Mouse (Mus musculus) midbrain, embryonic 16.5 days (tissue): ENCODE measurements at regions not wholly inside any gene's neighbourhood (a gene's known extent, or its start where the extent isn't known, plus 50 kb on each side); places are given as distances from the start of the nearest gene placed in this dataset.
A peak's percentile ranks its signal among the peaks of the same experiment; 100 is the strongest.

Experiments used
- ATAC-seq: fragments of 200-750 bp; cut with Nextera tagmentation; 2 replicates; pipeline ENCODE4 v1.8.0; 2017; ENCODE audit warnings: moderate TSS enrichment
- H3K27ac ChIP-seq: fragments of 300-500 bp; sonication (generic); 2 replicates; pipeline ENCODE4 v1.5.1; 2014; ENCODE audit warnings: mild to moderate bottlenecking, low read length, mixed read lengths
- H3K27me3 ChIP-seq: fragments of 300-500 bp; sonication (generic); 2 replicates; pipeline ENCODE4 v1.6.1; 2014; ENCODE audit warnings: low read depth, low read length, mixed read lengths; ENCODE audit not compliant: control insufficient read depth, insufficient read depth
- H3K36me3 ChIP-seq: fragments of 300-500 bp; sonication (generic); 2 replicates; pipeline ENCODE4 v1.6.1; 2014; ENCODE audit warnings: mild to moderate bottlenecking, low read length, moderate library complexity, mixed read lengths; ENCODE audit not compliant: control insufficient read depth, insufficient read depth
- H3K4me1 ChIP-seq: fragments of 300-500 bp; sonication (generic); 2 replicates; pipeline ENCODE4 v1.6.1; 2014; ENCODE audit warnings: mild to moderate bottlenecking, low read length, mixed read lengths; ENCODE audit not compliant: control insufficient read depth, insufficient read depth
- H3K4me2 ChIP-seq: fragments of 300-500 bp; sonication (generic); 2 replicates; pipeline ENCODE4 v1.6.1; 2014; ENCODE audit warnings: mild to moderate bottlenecking, low read length, mixed read lengths
- H3K4me3 ChIP-seq: fragments of 300-500 bp; sonication (generic); 2 replicates; pipeline ENCODE4 v1.5.1; 2014; ENCODE audit warnings: low read depth, mild to moderate bottlenecking, low read length, moderate library complexity, mixed read lengths
- H3K9ac ChIP-seq: fragments of 300-500 bp; sonication (generic); 2 replicates; pipeline ENCODE4 v1.6.1; 2014; ENCODE audit warnings: low read depth, low read length, mixed read lengths
- H3K9me3 ChIP-seq: fragments of 300-500 bp; sonication (generic); replicated peaks from 2 replicates; pipeline ENCODE4 v1.6.1; 2014; ENCODE audit warnings: mild to moderate bottlenecking, low read length, mixed read lengths; ENCODE audit not compliant: control insufficient read depth, poor library complexity, severe bottlenecking
- WGBS: fragments of 180-500 bp; shearing (Covaris S2); extraction: QIAGEN DNeasy Blood & Tissue Kit; methylation state at CpG from one replicate; pipeline ENCODE4 v1.1.7; 2014; 5-methylcytosine and 5-hydroxymethylcytosine counted together

DNA sequence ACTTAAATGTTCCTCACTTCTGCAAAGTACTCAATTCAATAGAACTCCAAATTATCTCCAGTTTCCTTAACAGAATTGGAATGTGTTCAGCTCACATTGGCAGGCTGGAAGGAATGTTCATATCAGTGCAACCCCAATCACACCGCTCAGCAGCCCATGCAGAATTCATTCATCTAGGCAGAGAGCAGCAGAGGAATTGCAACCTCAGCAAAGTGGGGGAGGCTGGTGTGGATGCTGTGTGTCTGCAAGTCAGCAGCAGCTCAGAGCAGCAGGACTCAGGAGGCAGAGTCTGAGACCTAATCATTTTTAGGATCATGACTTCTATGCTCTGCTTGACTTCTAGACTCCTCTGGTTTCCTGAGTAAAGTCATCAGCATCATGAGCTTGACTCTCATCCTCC lies 100.7 kb upstream of the Chrna7 start:
- H3K9me3 ChIP-seq = no peaks in the 10 kb centered on the region
- H3K4me3 ChIP-seq = no peak overlapping the region
- no peaks in the 10 kb centered on the region for H3K27me3 ChIP-seq
- 90% methylated on average over 1 of the region's 1 CpGs for WGBS
- no peaks in the 10 kb centered on the region for H3K36me3 ChIP-seq
- ATAC-seq = no peak
- H3K4me2 ChIP-seq = no peak overlapping the region
- H3K27ac ChIP-seq = no peak overlapping the region
- no peaks in the 10 kb centered on the region for H3K4me1 ChIP-seq
- H3K9ac ChIP-seq = no peak overlapping the region

DNA sequence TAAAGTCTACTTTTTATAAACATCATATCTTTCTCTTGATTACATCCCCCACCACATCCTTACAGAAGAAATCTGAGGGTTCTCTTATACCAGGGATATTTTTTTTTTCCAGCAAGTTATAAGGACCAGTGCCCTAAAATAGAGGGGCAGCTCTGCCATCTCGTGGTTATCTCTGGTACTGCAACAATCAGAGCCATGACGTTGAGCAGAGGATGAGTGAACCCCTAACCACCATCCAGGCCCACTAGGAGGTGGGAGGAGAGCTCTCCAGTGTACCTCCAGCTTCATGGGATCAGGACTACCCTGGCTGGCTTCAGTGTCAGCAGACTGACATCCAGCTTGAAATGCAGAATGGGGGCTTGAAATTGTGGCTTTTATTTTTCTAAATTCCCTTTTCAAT lies 107.2 kb upstream of the Chrna7 start:
- WGBS = 0% methylated on average over 2 of the region's 2 CpGs
- ATAC-seq = peak; percentile 61

DNA sequence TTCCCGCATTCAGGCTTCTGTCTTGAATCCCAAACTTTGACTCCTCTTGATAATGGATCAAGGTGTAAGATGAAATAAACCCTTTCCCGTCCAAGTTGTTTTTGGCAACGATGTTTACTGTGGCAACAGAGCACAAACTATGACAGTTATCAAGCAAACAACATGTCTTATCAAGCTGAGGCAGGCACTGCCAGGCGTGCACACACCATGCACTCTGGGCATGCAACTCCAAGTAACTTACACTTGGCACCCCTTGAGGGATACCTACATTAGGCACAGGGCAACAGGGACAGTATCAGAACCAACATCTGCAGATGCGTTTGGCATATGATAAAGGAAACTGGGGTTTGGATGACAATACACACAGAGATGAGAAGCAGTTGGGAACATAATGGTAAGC lies 108.8 kb upstream of the Chrna7 start:
- H3K9me3 ChIP-seq = no peaks in the 10 kb centered on the region
- no peak overlapping the region for H3K4me2 ChIP-seq
- H3K4me1 ChIP-seq = 0 out of 2 replicates have a peak, but pooled peaks cover 2% of the 10 kb centered on the region
- H3K27me3 ChIP-seq = no peaks in the 10 kb centered on the region
- H3K9ac ChIP-seq = no peak overlapping the region
- H3K4me3 ChIP-seq = no peak overlapping the region
- H3K36me3 ChIP-seq = no peaks in the 10 kb centered on the region
- ATAC-seq = no peak
- 81% methylated on average over 5 of the region's 5 CpGs for WGBS
- no peak overlapping the region for H3K27ac ChIP-seq

More for the DNA sequence above, 107.2 kb upstream of the Chrna7 start:
- Histone ChIP-seq H3K4me2 (no peak overlapping the region), H3K36me3 (no peaks in the 10 kb centered on the region), H3K27me3 (no peaks in the 10 kb centered on the region), H3K27ac (no peak overlapping the region), H3K4me3 (no peak overlapping the region), H3K9me3 (no peaks in the 10 kb centered on the region), H3K4me1 (0 out of 2 replicates have a peak, but pooled peaks cover 2% of the 10 kb centered on the region), H3K9ac (no peak overlapping the region)

DNA sequence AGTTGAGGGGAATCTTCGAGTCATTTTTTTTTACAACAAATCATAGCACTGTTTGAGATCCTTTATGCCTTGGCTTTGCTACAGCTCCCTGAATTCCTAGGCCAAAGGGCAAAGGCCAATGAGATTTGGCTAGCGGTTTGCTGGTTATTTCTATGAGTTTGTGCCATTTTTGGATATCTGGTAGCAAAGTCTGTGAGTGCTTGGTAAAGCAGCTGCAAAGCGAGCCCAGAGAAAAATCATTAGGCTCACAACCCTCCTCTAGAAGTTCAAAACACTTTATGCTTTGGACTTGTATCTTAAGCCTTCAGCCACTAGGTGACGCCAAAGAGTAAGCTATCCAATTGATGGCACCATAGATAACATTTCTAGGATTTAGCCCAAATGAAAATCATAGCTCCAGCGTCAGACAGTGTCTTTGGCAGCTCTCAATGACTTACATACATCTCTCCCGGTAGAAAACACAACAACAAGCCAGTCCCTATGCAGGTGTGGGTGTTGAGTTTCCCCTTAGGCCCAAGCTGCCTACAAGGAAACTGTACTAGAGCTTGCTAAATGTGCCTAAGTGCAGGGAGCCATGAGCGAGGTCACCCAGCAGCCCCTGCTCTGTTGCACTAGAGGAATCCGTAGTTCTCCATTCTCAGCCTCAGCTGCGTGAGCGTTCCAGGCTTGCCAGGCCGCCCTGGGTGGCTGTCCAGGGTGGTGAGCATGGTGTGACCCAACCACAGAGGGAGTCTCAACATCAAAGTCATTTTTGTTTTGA lies 109.8 kb upstream of the Chrna7 start:
- H3K4me2 ChIP-seq = no peak overlapping the region
- ATAC-seq = peak; percentile 61
- H3K4me3 ChIP-seq = no peak overlapping the region
- no peaks in the 10 kb centered on the region for H3K27me3 ChIP-seq
- H3K36me3 ChIP-seq = no peaks in the 10 kb centered on the region
- 31% methylated on average over 11 of the region's 11 CpGs for WGBS
- no peak overlapping the region for H3K27ac ChIP-seq
- H3K4me1 ChIP-seq = 0 out of 2 replicates have a peak, but pooled peaks cover 2% of the 10 kb centered on the region
- no peaks in the 10 kb centered on the region for H3K9me3 ChIP-seq
- no peak overlapping the region for H3K9ac ChIP-seq

DNA sequence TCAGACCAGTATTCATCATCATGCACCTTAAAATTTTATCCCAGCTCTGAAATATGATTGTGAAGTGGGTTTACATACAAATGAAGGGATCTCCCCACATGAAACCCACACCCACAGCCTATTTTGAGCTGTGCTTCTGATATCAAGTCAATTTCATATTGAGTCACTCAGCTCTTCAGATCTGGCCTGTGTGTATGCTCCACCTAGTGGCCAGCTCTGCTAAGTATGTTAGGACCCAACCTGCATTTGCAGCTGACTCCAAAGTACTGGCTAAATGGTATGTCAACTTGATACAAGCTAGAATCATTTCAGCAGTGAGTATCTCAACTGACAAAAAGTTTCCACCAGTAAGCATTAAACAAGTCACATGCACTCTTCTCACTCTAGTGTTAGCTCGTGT lies 109.4 kb upstream of the Otud7a start:
- no peaks in the 10 kb centered on the region for H3K36me3 ChIP-seq
- H3K27me3 ChIP-seq = no peaks in the 10 kb centered on the region
- ATAC-seq = 0 out of 2 replicates have a peak, but pooled peaks have one; percentile 68
- no peak overlapping the region for H3K9ac ChIP-seq
- 38% methylated on average over 1 of the region's 1 CpGs for WGBS
- H3K27ac ChIP-seq = no peak overlapping the region
- H3K9me3 ChIP-seq = no peaks in the 10 kb centered on the region
- H3K4me1 ChIP-seq = no peaks in the 10 kb centered on the region
- no peak overlapping the region for H3K4me3 ChIP-seq
- H3K4me2 ChIP-seq = no peak overlapping the region

DNA sequence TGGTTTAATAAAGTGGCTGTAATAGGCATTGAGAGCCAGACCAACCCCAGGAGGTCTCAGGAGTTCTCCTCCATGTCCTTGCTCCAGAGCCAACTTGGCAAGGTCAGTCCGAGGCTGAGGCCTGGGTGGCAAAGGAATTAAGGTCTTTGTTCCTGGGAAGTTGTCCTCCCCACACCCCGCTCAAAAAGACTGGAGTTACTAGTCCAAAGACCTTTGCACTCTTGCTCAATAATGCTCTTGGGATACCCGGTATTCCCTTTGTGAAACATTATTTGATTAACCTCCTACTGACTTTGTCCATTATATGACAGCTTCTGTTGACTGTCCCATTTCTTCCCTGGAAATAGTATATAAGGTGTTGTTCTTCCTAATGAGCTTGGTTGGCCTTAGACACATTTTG lies 108.5 kb upstream of the Otud7a start:
- H3K9me3 ChIP-seq = no peaks in the 10 kb centered on the region
- H3K36me3 ChIP-seq = no peaks in the 10 kb centered on the region
- no peak overlapping the region for H3K9ac ChIP-seq
- no peak for ATAC-seq
- H3K4me1 ChIP-seq = no peaks in the 10 kb centered on the region
- no peak overlapping the region for H3K27ac ChIP-seq
- H3K27me3 ChIP-seq = no peaks in the 10 kb centered on the region
- H3K4me2 ChIP-seq = no peak overlapping the region
- no peak overlapping the region for H3K4me3 ChIP-seq
- 69% methylated on average over 3 of the region's 3 CpGs for WGBS

DNA sequence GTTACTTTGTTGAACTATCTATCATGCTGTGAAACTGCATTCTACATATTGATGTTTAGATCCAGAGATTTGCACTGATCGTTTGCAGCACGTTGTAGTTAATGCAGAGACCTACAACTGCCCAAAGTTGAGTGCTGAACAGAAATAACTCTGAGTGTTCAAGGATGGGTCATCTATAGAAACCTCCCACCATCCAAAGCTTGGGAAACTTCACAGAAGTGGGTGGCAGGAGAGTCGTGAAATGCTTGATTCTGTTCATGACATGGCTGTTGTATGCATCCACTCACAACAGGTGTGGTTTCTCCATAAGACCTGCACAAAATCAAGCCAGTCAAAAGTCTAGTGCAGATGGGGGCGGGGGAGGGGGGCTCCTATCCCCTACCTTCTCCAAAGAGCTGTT lies 102.8 kb upstream of the Otud7a start:
- H3K36me3 ChIP-seq = no peaks in the 10 kb centered on the region
- 77% methylated on average over 4 of the region's 4 CpGs for WGBS
- no peaks in the 10 kb centered on the region for H3K27me3 ChIP-seq
- no peak for ATAC-seq
- H3K4me2 ChIP-seq = no peak overlapping the region
- H3K4me3 ChIP-seq = no peak overlapping the region
- no peaks in the 10 kb centered on the region for H3K4me1 ChIP-seq
- no peak overlapping the region for H3K27ac ChIP-seq
- no peaks in the 10 kb centered on the region for H3K9me3 ChIP-seq
- no peak overlapping the region for H3K9ac ChIP-seq

DNA sequence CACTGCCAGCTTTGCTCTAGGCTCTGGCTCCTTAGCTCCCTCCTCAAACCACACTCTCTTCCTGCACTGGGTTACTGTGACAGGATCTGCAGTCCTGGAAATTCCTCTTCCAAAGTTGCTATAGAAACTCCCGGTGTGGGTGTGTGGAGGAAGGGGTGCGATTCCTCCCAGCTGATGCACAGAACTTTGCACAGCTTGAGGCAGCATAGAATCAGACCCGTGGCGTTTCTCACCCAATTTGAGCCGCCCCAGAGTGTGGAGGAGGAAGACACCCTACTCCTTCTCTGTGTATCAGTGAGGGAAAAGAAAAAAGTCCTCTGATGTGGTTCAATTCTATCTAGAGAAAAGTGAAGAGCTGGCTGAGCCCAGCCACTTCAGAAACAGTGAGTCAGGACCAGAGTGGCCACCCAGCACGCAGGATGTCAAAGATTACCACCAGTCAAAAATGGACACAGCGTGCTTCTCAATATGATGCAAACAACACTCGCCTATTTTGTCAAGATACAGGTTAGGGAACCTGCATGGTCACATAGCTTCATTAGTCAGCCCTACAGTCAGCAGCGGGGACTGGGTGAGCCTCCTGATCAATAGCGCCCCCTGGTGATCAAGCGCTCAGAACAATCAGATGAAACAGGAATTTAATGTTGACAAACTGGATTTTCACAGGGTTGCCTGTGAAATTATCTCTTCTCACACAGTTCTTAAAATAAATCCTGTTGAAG lies 98.7 kb upstream of the Otud7a start:
- no peak overlapping the region for H3K9ac ChIP-seq
- WGBS = 30% methylated on average over 11 of the region's 11 CpGs
- no peak overlapping the region for H3K4me2 ChIP-seq
- no peaks in the 10 kb centered on the region for H3K4me1 ChIP-seq
- H3K9me3 ChIP-seq = no peaks in the 10 kb centered on the region
- H3K4me3 ChIP-seq = no peak overlapping the region
- peak; percentile 60; the same call in 1 of the 2 replicates for ATAC-seq
- no peaks in the 10 kb centered on the region for H3K27me3 ChIP-seq
- H3K27ac ChIP-seq = no peak overlapping the region
- H3K36me3 ChIP-seq = no peaks in the 10 kb centered on the region

DNA sequence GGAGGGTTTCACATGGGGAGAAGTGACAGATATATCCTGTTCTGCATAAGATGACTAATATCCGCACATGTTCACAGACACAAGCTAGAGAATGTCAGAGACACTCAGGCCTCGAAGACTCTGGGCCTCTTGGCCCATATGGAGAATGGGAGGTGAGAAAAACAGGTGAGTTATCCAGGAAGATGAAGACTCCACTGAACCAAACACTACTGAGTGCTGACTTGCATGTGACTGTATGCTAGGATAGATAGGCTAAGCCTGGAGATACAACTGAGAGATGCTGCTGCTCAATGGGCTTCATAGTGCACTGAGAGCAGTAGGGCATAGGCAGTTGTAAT lies 98.2 kb upstream of the Otud7a start:
- no peak overlapping the region for H3K9ac ChIP-seq
- no peaks in the 10 kb centered on the region for H3K36me3 ChIP-seq
- no peaks in the 10 kb centered on the region for H3K4me1 ChIP-seq
- no peak overlapping the region for H3K27ac ChIP-seq
- H3K4me2 ChIP-seq = no peak overlapping the region
- 86% methylated on average over 2 of the region's 2 CpGs for WGBS
- H3K9me3 ChIP-seq = no peaks in the 10 kb centered on the region
- no peak overlapping the region for H3K4me3 ChIP-seq
- no peak for ATAC-seq
- no peaks in the 10 kb centered on the region for H3K27me3 ChIP-seq
